Mouse (Mus musculus) myocyte (in vitro differentiated cells): ENCODE measurements at regions not wholly inside any gene's neighbourhood (a gene's known extent, or its start where the extent isn't known, plus 50 kb on each side); places are given as distances from the start of the nearest gene placed in this dataset.

Experiments used
- MAX ChIP-seq: IDR thresholded peaks from one replicate; pipeline ENCODE4 v1.6.1; 2011; ENCODE audit warnings: low read depth, mild to moderate bottlenecking, control low read depth
- POLR2A ChIP-seq: IDR thresholded peaks from one replicate; pipeline ENCODE4 v1.6.1; 2011; ENCODE audit warnings: low read depth, mild to moderate bottlenecking, control low read depth, moderate library complexity; ENCODE audit not compliant: insufficient read length
- REST ChIP-seq: IDR thresholded peaks from one replicate; pipeline ENCODE4 v1.6.1; 2011; ENCODE audit warnings: mild to moderate bottlenecking, control low read depth, moderate library complexity; ENCODE audit not compliant: insufficient read depth, insufficient read length
- SRF ChIP-seq: IDR thresholded peaks from one replicate; pipeline ENCODE4 v1.6.1; 2011; ENCODE audit warnings: low read depth; ENCODE audit not compliant: control insufficient read depth, insufficient read length
- TCF12 ChIP-seq: IDR thresholded peaks from one replicate; pipeline ENCODE4 v1.6.1; 2011; ENCODE audit warnings: mild to moderate bottlenecking, control low read depth; ENCODE audit not compliant: poor library complexity, insufficient read depth, severe bottlenecking
- USF1 ChIP-seq: IDR thresholded peaks from one replicate; pipeline ENCODE4 v1.6.1; 2011; ENCODE audit warnings: low read depth, mild to moderate bottlenecking, control low read depth, moderate library complexity

GRCm38 (mm10) chr4:140412312-140412930, 165.8 kb upstream of the Igsf21 start:
- TF ChIP-seq MAX (no peak), POLR2A (no peak), USF1 (no peak), TCF12 (no peak), REST (no peak), SRF (no peak)
